Mouse (Mus musculus) gastrocnemius, adult 18-20 months (tissue): ENCODE measurements around the gene Btnl6. TPM values are rescaled to one million over a fixed set of nuclear protein-coding genes. Genes with fewer than 3 reads are reported as not detected.
"Not testable (repeated sequence)": the region's sequence is repeated elsewhere in the genome, so short reads cannot be mapped to it uniquely, and the experiment has no call there.

Source experiments
- DNase-seq: peaks from one replicate; pipeline ENCODE4 v3.0.0; 2021; ENCODE audit warnings: low spot score
- long read RNA-seq, 2 experiments: library from polyadenylated mRNA; stranded (forward); transcript quantifications; one replicate each; pipeline ENCODE4 v2.0.0; 2021
- total RNA-seq, 2 experiments: library from RNA; stranded (reverse); gene quantifications; 2 replicates each; pipeline ENCODE4 v1.2.3; 2021

Gene Btnl6
- total RNA-seq: not detected
- long read RNA-seq, experiment 1: 0 reads
- long read RNA-seq, experiment 2: 0 reads

- no peak for DNase-seq
Observed at GRCm38 (mm10) chr17:34517252-34517651, at the start of gene Btnl6. TSS of gene Btnl6 (minus strand) at chr17:34517352.

DNA sequence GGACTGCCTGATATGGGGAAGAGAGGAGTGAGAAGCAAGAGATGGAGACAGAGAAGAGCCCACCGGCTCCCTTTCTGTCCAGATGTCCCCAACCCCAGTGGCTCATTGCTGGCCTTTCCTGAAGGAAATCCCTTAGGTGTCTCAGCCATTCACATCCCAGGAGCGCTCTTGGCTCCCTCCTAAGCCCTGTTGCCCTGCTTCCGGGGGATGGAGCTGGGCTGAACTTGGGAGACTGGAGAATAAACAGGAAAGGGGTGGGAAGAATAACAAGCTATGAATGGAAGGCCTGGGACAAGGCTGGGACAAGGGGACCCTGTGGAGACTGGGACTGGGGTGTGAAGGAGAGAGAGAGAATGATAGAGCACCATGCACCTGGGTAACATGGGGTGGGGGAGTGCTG lies 47.6 kb upstream of the Btnl6 start:
- peak; percentile 29 for DNase-seq

DNA sequence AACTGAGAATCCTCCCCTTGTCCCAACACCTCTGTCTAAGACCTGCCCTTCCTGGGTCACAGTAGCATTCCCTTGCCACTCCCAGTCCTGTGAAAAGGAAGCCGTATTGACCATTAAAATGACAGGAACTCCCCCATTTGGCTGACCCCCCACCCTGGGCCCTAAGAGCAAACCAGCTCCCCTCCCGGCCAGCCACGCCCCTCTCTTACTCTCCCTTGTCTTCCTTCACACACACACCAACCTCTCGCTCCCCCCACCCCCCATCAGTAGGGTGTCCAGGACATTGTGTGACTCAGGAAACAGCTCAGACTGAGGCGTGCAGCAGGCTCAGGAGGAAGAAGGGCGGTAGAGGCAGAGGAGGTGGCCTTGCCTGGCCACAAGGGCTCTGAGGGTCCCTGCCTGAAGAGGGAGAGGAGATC lies 46.9 kb upstream of the Btnl6 start, which contains the start of gene Notch4:
Gene Notch4 (plus strand): TSS at position 266 of the 419 bp plus-strand sequence.
- DNase-seq: peak; percentile 28

- no peak for DNase-seq
Observed at GRCm38 (mm10) chr17:34563354-34563753, 46.2 kb upstream of the Btnl6 start.

DNA sequence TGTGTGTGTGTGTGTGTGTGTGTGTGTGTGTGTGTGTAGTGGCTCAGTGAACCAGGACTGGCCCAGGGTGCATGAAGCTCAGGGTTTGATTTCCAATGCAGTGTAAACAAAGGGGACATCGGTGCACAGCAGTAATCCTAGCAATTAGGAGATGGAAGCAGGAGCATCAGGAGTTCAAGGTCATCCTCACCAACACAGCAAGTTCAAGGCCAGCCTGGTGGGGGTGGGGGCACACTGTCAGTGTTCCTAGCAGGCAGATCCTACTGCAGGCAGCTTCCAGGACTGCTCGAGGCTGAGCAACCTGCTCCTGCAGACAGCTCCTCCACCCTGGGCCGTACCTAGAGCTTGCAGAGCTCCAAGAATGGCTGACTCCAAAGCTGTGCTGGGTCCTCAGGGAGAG lies 45.4 kb upstream of the Btnl6 start:
- DNase-seq: no peak

DNA sequence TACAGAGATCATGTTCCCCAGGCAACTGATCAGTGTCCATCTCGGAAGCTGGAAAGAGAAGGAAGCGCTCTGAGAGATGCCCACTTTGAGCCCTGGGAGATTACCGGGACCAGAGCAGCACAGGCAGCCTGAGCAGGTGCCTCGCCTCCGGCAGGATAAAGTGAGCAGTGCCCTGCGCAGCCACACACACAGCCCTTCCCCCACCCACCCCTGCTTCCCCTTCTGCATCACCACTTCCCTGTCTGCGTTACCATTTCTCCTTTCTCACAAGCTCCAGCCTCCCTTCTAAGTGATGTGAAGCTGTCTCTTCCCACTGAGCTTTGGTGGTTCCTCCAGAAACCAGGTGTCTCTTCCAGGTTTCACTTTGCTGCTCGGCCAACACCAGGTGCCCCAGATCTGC lies 44.0 kb upstream of the Btnl6 start:
- DNase-seq: no peak

GRCm38 (mm10) chr17:34560438-34560837 lies 43.3 kb upstream of the Btnl6 start:
- no peak for DNase-seq

DNA sequence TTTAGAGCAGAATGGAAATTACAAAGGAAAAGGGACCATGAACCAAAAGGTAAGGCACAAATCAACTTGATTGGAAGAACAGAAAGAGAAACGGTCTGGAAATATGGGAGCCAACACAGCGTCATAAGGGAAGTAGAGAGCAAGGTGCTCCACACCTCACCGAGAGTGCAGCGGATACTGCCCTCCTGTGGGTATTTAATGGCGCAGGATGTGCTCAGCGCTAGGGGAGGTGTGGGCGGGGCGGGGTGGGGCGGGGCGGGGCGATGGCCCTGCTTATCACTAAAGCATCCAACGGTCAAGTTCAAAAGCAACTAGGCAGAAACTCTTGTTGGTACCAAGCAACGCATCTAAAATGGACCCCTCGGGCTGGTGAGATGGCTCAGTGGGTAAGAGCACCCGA lies 42.7 kb upstream of the Btnl6 start:
- no peak for DNase-seq

DNA sequence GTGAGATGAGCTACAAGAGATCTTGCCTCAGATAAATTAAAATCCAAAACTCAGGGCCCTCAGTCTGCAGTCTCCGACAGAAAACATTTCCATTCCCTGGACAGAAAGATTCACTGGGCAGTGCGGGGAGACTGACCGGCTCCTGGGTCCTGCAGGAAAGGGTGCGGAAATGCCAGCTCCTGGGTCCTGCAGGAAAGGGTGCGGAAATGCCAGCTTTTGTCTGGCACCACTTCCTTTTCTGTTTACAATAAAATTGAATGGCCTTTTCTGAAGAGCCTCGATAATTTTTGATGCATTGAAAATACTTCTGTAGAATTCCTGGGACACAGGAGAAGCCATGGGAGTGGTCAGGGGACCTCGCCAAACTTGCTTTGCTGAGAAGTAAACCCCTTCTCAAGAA lies 42.0 kb upstream of the Btnl6 start:
- no peak for DNase-seq

- peak; percentile 11 for DNase-seq
Observed at GRCm38 (mm10) chr17:34557411-34557810, 40.3 kb upstream of the Btnl6 start.

DNA sequence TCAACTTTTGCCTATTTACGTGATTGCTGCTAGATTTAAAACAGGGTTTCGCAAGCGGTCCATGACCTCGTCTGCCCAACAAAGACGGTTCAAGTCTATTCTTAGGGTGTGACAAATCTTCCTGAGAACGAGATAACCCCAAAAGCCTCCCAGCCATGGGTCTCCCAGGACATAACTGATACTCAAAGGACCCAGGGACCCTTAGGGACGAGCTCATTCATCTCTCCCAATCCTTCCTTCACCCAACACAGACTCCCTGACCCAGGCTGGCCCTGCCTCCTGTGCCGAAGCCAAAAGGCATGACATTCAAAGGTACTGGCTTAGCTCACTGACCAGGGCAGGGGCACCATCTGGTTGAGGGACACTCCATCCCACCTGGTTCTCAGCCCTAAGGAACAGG lies 39.3 kb upstream of the Btnl6 start:
- DNase-seq: no peak

DNA sequence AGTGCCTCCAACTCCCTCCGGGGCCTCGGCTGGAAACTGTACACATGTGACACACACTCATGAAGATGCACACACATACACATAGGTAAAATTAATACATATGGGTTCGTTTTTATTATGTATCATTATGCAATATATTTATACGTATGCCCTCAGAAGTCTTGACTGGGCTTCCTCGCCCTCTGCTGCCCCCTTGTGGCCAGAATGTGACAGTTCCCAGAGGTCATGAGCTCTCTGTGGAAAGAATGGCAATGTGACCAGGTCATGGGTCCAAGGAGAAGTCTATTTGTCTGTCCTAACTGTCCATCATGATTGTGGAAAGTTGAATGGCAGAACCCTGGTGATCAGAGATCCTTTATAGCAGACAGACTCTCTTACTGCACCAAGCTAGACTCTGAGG lies 38.3 kb upstream of the Btnl6 start:
- DNase-seq: peak; percentile 85

- DNase-seq: no peak
Observed at GRCm38 (mm10) chr17:34549843-34550242, 32.7 kb upstream of the Btnl6 start.

DNA sequence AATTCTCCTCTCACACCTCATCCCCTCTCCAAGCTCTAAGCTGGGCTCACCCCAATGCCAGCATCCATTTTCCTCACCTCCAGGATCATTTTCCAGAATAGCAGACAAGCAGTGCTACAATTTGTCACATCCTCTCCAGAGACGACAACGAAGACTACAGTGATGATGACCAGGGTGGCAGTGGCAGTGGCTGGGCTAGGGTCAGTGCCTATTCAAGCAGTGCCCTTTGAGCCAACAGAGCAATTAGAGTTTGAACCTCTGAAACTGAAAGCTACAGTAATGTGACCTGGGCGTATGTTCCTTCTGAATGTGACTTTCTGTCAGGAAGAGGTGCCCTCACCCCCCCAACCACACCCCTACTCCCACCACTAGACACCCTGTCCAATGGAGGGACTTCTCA lies 32.0 kb upstream of the Btnl6 start:
- DNase-seq: no peak

DNA sequence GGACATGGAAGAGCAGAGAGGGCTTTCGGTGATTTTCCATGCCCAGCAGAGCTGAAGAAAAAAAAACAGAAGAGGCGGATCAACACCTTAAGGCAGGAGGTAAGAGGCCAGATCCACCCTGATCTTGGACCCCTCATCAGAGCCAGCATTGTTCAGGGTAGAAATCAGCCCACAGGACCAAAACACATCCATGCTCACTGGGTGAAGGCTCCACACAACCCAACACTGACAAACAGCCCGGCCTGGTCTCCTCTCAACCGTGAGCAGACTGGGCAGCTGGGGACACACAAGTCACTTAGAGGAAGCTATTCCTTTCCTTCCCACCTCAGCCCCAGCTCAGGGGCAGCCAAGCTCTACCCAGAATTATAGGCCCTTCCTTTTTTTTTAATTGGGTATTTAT lies 30.4 kb upstream of the Btnl6 start:
- no peak for DNase-seq

GRCm38 (mm10) chr17:34546797-34547196 lies 29.6 kb upstream of the Btnl6 start:
- no peak for DNase-seq

DNA sequence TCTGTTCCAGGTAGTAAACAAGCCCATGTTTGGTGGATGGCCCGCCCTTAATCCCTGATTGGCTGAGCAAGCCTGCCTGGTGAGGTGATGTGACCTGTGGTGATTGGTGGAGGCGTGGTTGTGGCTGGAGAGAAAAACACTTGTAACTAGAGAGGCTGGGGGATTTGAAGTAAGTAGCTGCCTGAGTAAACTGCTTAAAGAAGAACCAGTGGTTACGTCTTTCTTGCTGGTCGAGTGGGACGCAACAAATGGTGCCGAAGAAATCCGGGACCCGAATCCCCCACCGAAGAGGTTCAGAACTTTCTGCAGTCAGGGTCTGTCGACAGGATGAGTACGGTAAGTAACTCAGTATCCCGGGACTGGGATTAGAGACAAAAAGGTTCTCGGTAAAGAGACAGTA lies 26.4 kb upstream of the Btnl6 start:
- DNase-seq: not testable (repeated sequence)

DNA sequence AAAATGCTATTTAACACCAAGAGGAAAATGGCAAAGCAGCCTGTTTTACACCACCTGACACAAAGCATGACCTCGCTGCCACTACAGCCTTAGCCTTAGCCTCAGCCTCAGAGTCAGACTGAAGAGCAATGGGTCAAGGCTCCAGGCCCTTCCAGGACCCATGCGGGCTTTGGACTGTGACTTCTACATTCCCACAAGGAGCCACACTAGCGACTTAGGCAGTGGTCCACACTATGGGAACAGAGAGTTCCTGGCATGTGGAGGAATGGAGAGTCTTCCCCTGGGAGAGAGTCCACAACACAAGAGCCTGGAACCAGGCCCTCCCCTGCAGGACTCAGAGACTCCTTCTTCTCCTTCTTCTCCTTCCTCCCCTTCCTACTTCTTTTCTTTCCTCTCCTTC lies 15.5 kb upstream of the Btnl6 start:
- DNase-seq: peak; percentile 40

- no peak for DNase-seq
Observed at GRCm38 (mm10) chr17:34519001-34519400, 1.8 kb upstream of the Btnl6 start.

DNA sequence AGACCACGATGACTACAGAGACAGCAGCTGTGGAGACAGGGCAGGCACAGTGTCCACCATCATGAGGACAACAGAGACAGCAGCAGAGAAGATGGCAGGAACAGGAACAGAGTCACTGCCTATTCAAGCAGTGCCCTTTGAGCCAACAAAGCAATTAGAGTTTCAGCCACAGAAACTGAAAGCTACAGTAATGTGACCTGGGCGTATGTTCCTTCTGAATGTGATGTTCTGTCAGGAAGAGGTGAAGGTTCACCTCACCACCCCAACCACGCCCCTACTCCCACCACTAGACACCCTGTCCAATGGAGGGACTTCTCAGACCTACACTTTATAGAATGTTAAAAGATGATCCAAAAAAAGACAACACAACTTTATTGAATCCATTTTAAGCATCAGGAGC lies 1.4 kb upstream of the Btnl6 start:
- not testable (repeated sequence) for DNase-seq

GRCm38 (mm10) chr17:34517795-34518194 lies 643 bp upstream of the Btnl6 start:
- no peak for DNase-seq

- no peak for DNase-seq
Observed at GRCm38 (mm10) chr17:34516514-34516913, 638 bp downstream of the Btnl6 start.

- DNase-seq: not testable (repeated sequence)
Observed at GRCm38 (mm10) chr17:34511723-34512122, 5.4 kb downstream of the Btnl6 start.

GRCm38 (mm10) chr17:34507591-34507990 lies 9.6 kb downstream of the Btnl6 start:
- DNase-seq: peak; percentile 43
